Mouse (Mus musculus) thymus, adult 2 months (tissue): ENCODE results near the gene Chml.

ENCODE experiments used
- CTCF ChIP-seq: fragments of 200-500 bp; IDR thresholded peaks from 2 replicates; pipeline ENCODE4 v1.5.1; 2012; ENCODE audit warnings: mild to moderate bottlenecking, control low read depth, low read length, moderate library complexity, borderline replicate concordance; ENCODE audit not compliant: control insufficient read depth, poor library complexity, insufficient read depth; ENCODE audit errors: extremely low read depth
- POLR2A ChIP-seq: fragments of 200-500 bp; IDR thresholded peaks from 2 replicates; pipeline ENCODE4 v1.6.1; 2012; ENCODE audit warnings: mild to moderate bottlenecking, low read length, control low read depth, moderate library complexity; ENCODE audit not compliant: control insufficient read depth, poor library complexity, insufficient read depth; ENCODE audit errors: extremely low read depth

DNA sequence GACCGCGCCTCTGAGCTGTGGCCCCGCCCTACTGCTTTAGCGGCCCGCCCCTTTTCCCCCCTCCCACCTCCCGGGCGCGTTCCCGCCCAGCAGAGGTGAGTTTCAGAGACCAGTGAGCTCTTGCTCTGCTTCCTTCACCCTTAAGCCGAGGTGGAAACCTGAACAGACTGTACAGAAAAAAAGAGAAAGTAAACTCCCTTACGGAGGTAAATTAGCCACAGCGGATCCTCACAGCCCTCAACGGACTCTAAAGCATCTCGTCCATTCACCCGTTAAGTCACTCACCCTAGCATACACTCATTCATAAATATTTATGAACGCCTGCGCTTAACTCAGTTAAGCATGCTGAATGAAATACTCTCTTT, 278 bp upstream of the Chml start:
- TF ChIP-seq CTCF (no peak), POLR2A (no peak)
